Mouse (Mus musculus) hindbrain, embryonic 10.5 days (tissue): ENCODE measurements around the gene Gm42688. TPM values are rescaled to one million over a fixed set of nuclear protein-coding genes. Genes with fewer than 3 reads are reported as not detected.

ENCODE experiments used
- microRNA counts: library from miRNA; unstranded; fragments of <30 nt; microRNA quantifications from one replicate; lab custom pipeline; 2017
- polyA plus RNA-seq: library from polyadenylated mRNA; unstranded; fragments of >200 nt; fragmentation: Nextera tagmentation; extraction: Ambion mirVana; gene quantifications from 2 replicates; pipeline ENCODE4 v1.2.1, GENCODE M21; 2016

The Gm42688 gene
- polyA plus RNA-seq, 1 experiment from 2014 or later, result 3.2 TPM

MicroRNAs within 50 kb of the gene (microRNA counts, 519-probe panel; counts per million panel counts)
- 1,255 counts per million, percentile 77 among the panel's probes with 10 or more counts for microRNA mmu-miR-3470a+mmu-miR-3470b (lab: Ali Mortazavi, UCI)

Other genes with a start within 250 kb of the Gm42688 start
- 2.9 and 3.2 TPM in 2 replicates for gene Sema4f, start 161.8 kb upstream of the Gm42688 start, polyA plus RNA-seq
- 0.22 and 0.42 TPM in 2 replicates for gene M1ap, start 154.7 kb upstream of the Gm42688 start, polyA plus RNA-seq
- 7.7 and 8.6 TPM in 2 replicates for gene Dok1, start 68.1 kb upstream of the Gm42688 start, polyA plus RNA-seq
- gene Loxl3, start 67.4 kb upstream of the Gm42688 start, polyA plus RNA-seq, result 10.5 and 10.7 TPM in 2 replicates
- 169 and 179 TPM in 2 replicates for gene Aup1, start 47.1 kb upstream of the Gm42688 start, polyA plus RNA-seq
- 70.9 and 82.5 TPM in 2 replicates for gene Htra2, start 46.3 kb upstream of the Gm42688 start, polyA plus RNA-seq
- 2.2 and 3.5 TPM in 2 replicates for gene Dqx1, start 43.8 kb upstream of the Gm42688 start, polyA plus RNA-seq
- gene Tlx2, start 31.3 kb upstream of the Gm42688 start, polyA plus RNA-seq, result 5.6 and 12.3 TPM in 2 replicates
- 41.1 and 42.2 TPM in 2 replicates for gene Pcgf1, start 23.7 kb upstream of the Gm42688 start, polyA plus RNA-seq
- 0.39 and 0.55 TPM in 2 replicates for gene Lbx2, start 15.2 kb upstream of the Gm42688 start, polyA plus RNA-seq
- gene Ccdc142, start within 50 bp of the Gm42688 start, polyA plus RNA-seq, result 3.0 and 3.8 TPM in 2 replicates
- gene Mrpl53, start 7.4 kb downstream of the Gm42688 start, polyA plus RNA-seq, result 151 and 154 TPM in 2 replicates
- gene Mogs, start 13.9 kb downstream of the Gm42688 start, polyA plus RNA-seq, result 37.9 and 40.0 TPM in 2 replicates
- 157 and 245 TPM in 2 replicates for gene Wbp1, start 19.9 kb downstream of the Gm42688 start, polyA plus RNA-seq
- 19.8 and 22.8 TPM in 2 replicates for gene Ino80b, start 23.8 kb downstream of the Gm42688 start, polyA plus RNA-seq
- 40.5 and 46.4 TPM in 2 replicates for gene Rtkn, start 33.8 kb downstream of the Gm42688 start, polyA plus RNA-seq
- 14.2 and 15.9 TPM in 2 replicates for gene Wdr54, start 54.8 kb downstream of the Gm42688 start, polyA plus RNA-seq
- 3.1 and 6.0 TPM in 2 replicates for gene 1700003E16Rik, start 54.8 kb downstream of the Gm42688 start, polyA plus RNA-seq
- 121 and 140 TPM in 2 replicates for gene Dctn1, start 64.3 kb downstream of the Gm42688 start, polyA plus RNA-seq
- 1.1 and 5.3 TPM in 2 replicates for gene Slc4a5, start 118.2 kb downstream of the Gm42688 start, polyA plus RNA-seq
- 43.6 and 61.8 TPM in 2 replicates for gene Mthfd2, start 224.3 kb downstream of the Gm42688 start, polyA plus RNA-seq
- gene Mob1a, start 224.4 kb downstream of the Gm42688 start, polyA plus RNA-seq, result 50.1 and 58.6 TPM in 2 replicates
- gene Bola3, start 247.5 kb downstream of the Gm42688 start, polyA plus RNA-seq, result 138 and 158 TPM in 2 replicates